Mouse (Mus musculus) yolk sac, embryonic 10.5 days (tissue): ENCODE data around the gene Larp4.

Experiments
- DNase-seq: peaks from one replicate; pipeline ENCODE4 v3.0.0-alpha.2; 2017; ENCODE audit warnings: low spot score

The Larp4 gene

GRCm38 (mm10) chr15:100057698-100058097, 87.8 kb downstream of the Larp4 start:
- no peak for DNase-seq

- no peak for DNase-seq
Observed at GRCm38 (mm10) chr15:100058143-100058542, 88.3 kb downstream of the Larp4 start.

- no peak for DNase-seq
Observed at GRCm38 (mm10) chr15:100058912-100059311, 89.0 kb downstream of the Larp4 start.

- DNase-seq = no peak
Observed at GRCm38 (mm10) chr15:100059626-100060311, 89.9 kb downstream of the Larp4 start.

GRCm38 (mm10) chr15:100060513-100061140, 90.8 kb downstream of the Larp4 start:
- DNase-seq = no peak

- no peak for DNase-seq
Observed at GRCm38 (mm10) chr15:100061377-100061776, 91.5 kb downstream of the Larp4 start.

- DNase-seq = no peak
Observed at GRCm38 (mm10) chr15:100063229-100063773, 93.4 kb downstream of the Larp4 start.
